Mouse (Mus musculus): ENCODE measurements at regions not wholly inside any gene's neighbourhood (a gene's known extent, or its start where the extent isn't known, plus 50 kb on each side); places are given as distances from the start of the nearest gene placed in this dataset.

- no peak for DNase-seq
Measured at GRCm38 (mm10) chr5:103374162-103374561, 50.8 kb upstream of the Ptpn13 start.

- no peak for DNase-seq
Measured at GRCm38 (mm10) chr5:103373089-103373488, 51.9 kb upstream of the Ptpn13 start.

GRCm38 (mm10) chr5:103370456-103370855 lies 54.5 kb upstream of the Ptpn13 start:
- no peak for DNase-seq

GRCm38 (mm10) chr5:103368993-103369392 lies 56.0 kb upstream of the Ptpn13 start:
- no peak for DNase-seq

- DNase-seq = no peak
Measured at GRCm38 (mm10) chr5:103367201-103367671, 57.8 kb upstream of the Ptpn13 start.

- DNase-seq = no peak
Measured at GRCm38 (mm10) chr5:103365700-103366448, 59.1 kb upstream of the Ptpn13 start.

GRCm38 (mm10) chr5:103364791-103365699 lies 59.9 kb upstream of the Ptpn13 start:
- DNase-seq = no peak

GRCm38 (mm10) chr5:103360775-103361247 lies 64.2 kb upstream of the Ptpn13 start:
- no peak for DNase-seq

GRCm38 (mm10) chr5:103360360-103360759 lies 64.6 kb upstream of the Ptpn13 start:
- DNase-seq = no peak

- DNase-seq = no peak
Measured at GRCm38 (mm10) chr5:103357558-103357957, 67.4 kb upstream of the Ptpn13 start.

GRCm38 (mm10) chr5:103356500-103356899 lies 68.5 kb upstream of the Ptpn13 start:
- DNase-seq = no peak

GRCm38 (mm10) chr5:103355372-103356300 lies 69.4 kb upstream of the Ptpn13 start:
- DNase-seq = no peak

GRCm38 (mm10) chr5:103343869-103344268 lies 81.1 kb upstream of the Ptpn13 start:
- DNase-seq = no peak

GRCm38 (mm10) chr5:103341456-103341855 lies 83.5 kb upstream of the Ptpn13 start:
- DNase-seq = peak; percentile 13

- DNase-seq = no peak
Measured at GRCm38 (mm10) chr5:103340626-103341025, 84.4 kb upstream of the Ptpn13 start.

- no peak for DNase-seq
Measured at GRCm38 (mm10) chr5:103336689-103337490, 88.1 kb upstream of the Ptpn13 start.

- DNase-seq = no peak
Measured at GRCm38 (mm10) chr5:103335916-103336688, 88.9 kb upstream of the Ptpn13 start.

- DNase-seq = no peak
Measured at GRCm38 (mm10) chr5:103326412-103326811, 98.6 kb upstream of the Ptpn13 start.

GRCm38 (mm10) chr5:103320341-103320740 lies 104.7 kb upstream of the Ptpn13 start:
- DNase-seq = no peak

- DNase-seq = no peak
Measured at GRCm38 (mm10) chr5:103309806-103310525, 98.8 kb upstream of the Mapk10 start.
